Mouse (Mus musculus) testis, adult 2 months (tissue): ENCODE results near the gene Arid4a. TPM values are rescaled to one million over a fixed set of nuclear protein-coding genes. Genes with fewer than 3 reads are reported as not detected.

Source experiments
- H3K27ac ChIP-seq: fragments of 200-500 bp; 2 replicates; pipeline ENCODE4 v1.5.1; 2012; ENCODE audit warnings: low read depth, low read length; ENCODE audit not compliant: control insufficient read depth, insufficient read depth
- H3K27me3 ChIP-seq: fragments of 200-500 bp; 2 replicates; pipeline ENCODE4 v1.6.1; 2012; ENCODE audit warnings: mild to moderate bottlenecking, low read length, moderate library complexity; ENCODE audit not compliant: control insufficient read depth, insufficient read depth
- H3K36me3 ChIP-seq: fragments of 200-500 bp; 2 replicates; pipeline ENCODE4 v1.6.1; 2012; ENCODE audit warnings: mild to moderate bottlenecking, low read length; ENCODE audit not compliant: control insufficient read depth, insufficient read depth
- H3K4me1 ChIP-seq: fragments of 200-500 bp; 2 replicates; pipeline ENCODE4 v1.6.1; 2012; ENCODE audit warnings: low read length; ENCODE audit not compliant: control insufficient read depth, insufficient read depth
- H3K4me3 ChIP-seq: fragments of 200-500 bp; 2 replicates; pipeline ENCODE4 v1.5.1; 2012; ENCODE audit warnings: low read depth, mild to moderate bottlenecking, low read length, moderate library complexity, mixed read lengths; ENCODE audit not compliant: control insufficient read depth
- CTCF ChIP-seq: fragments of 200-500 bp; IDR thresholded peaks from 2 replicates; pipeline ENCODE4 v1.5.1; 2012; ENCODE audit warnings: low read depth, mild to moderate bottlenecking, inconsistent platforms, low read length, moderate library complexity; ENCODE audit not compliant: control insufficient read depth, insufficient read depth, insufficient replicate concordance
- POLR2A ChIP-seq: fragments of 200-500 bp; IDR thresholded peaks from 2 replicates; pipeline ENCODE4 v1.6.1; 2012; ENCODE audit warnings: low read depth, mild to moderate bottlenecking, inconsistent platforms, low read length, moderate library complexity; ENCODE audit not compliant: control insufficient read depth
- polyA plus RNA-seq: library from polyadenylated mRNA; depleted of rRNA; stranded (reverse); fragments of >200 nt; gene quantifications from 2 replicates; pipeline ENCODE4 v1.2.3, GENCODE M21; 2012

The Arid4a gene
- polyA plus RNA-seq, 1 experiment = 3.5 TPM

GRCm38 (mm10) chr12:71122731-71123130, 106.9 kb downstream of the Arid4a start:
- Histone ChIP-seq H3K27me3 (no peaks in the 10 kb centered on the region), H3K4me1 (no peaks in the 10 kb centered on the region), H3K27ac (no peak overlapping the region), H3K36me3 (no peaks in the 10 kb centered on the region), H3K4me3 (no peak overlapping the region)
- TF ChIP-seq CTCF (no peak), POLR2A (no peak)

- Histone ChIP-seq H3K4me3 (no peak overlapping the region), H3K4me1 (no peaks in the 10 kb centered on the region), H3K27ac (no peak overlapping the region), H3K36me3 (no peaks in the 10 kb centered on the region), H3K27me3 (no peaks in the 10 kb centered on the region)
- TF ChIP-seq POLR2A = no peak
- TF ChIP-seq CTCF = no peak
Measured at GRCm38 (mm10) chr12:71123286-71123685, 107.5 kb downstream of the Arid4a start.

- Histone ChIP-seq H3K36me3 (peaks cover 1% of the 10 kb centered on the region; the same call in 1 of the 2 replicates), H3K27ac (no peak overlapping the region), H3K27me3 (no peaks in the 10 kb centered on the region), H3K4me1 (peaks cover 2% of the 10 kb centered on the region), H3K4me3 (peak overlapping the region; percentile 13; the same call in 1 of the 2 replicates)
- no peak for TF ChIP-seq POLR2A
- TF ChIP-seq CTCF = no peak
Measured at GRCm38 (mm10) chr12:71135581-71135980, 119.8 kb downstream of the Arid4a start.

DNA sequence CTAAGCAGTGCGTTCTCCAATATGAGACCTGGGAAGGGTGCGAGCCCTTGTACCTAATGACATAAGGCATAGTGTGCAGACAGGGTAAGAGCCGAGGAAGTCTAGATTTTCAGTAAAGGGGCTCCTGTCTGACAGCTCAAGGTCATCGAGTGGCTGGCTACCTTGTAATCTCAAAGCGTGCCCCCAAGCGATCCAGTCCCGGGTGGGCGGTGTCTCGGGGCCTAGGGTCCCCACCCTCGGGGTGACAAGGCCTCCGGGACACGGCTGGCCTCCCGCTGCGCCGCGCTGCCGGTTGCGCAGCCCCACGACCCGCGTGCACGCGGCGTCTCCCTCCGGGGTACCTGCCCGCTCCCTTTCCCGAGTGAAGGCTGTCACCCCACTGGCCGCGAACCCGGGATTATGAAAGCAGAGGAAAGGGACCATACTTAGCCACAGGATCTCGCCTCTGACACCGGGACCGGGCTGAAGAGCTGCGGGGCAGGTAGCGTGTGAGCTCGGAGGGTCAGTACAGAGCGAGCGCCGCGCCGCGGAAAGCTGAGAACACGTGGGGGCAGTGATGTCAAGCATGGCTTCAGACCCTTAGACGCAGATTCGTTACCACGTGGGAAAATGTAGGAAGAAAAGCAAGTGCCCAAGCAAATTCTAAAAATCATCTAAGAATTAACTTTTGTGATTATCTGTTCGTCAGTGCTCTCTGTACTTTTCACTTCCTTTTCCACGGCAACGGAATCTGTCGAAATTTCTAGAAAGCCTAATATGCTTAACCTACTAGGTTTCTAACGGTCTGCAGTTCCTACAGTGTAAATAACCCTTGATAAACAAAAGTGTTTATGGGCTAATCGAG, 120.6 kb downstream of the Arid4a start, which contains the start of the genes Timm9 and 2700049A03Rik:
Gene Timm9, minus strand, starts transcription at position 555 of the 844 bp plus-strand sequence.
Gene 2700049A03Rik, plus strand, starts transcription at position 719 of the 844 bp plus-strand sequence.
- Histone ChIP-seq H3K4me1 (peaks cover 2% of the 10 kb centered on the region), H3K27me3 (no peaks in the 10 kb centered on the region), H3K4me3 (peak within 1 kb of the TSS; percentile 93), H3K36me3 (peaks cover 2% of the 10 kb centered on the region; the same call in 1 of the 2 replicates), H3K27ac (peak within 1 kb of the TSS; percentile 91)
- no peak for TF ChIP-seq CTCF
- peak; percentile 93 for TF ChIP-seq POLR2A

DNA sequence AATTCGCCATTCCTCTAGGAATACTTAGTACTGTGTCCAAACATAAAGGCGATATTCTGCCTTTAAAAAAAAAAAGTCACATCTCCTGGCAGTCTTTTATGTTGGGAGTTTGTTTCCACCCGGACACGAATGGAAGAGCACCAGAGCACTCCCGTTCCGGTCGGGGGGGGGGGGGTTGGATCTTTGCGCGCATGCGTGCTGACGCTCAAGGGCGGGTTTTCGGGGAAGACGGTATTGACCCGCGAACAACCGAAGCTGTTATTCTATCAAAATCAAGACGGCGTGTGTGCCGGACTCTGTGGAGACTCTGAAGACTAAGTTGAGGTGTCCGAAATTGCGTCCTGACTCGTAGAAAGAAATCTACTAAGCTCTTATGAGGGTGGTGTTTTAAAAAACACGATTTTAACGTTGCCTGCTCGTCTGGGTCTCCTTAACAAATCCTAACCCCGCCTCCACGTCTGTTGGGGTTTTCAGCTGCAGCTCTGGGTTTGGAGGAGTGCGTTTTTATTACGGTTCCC, 121.2 kb downstream of the Arid4a start:
- Histone ChIP-seq H3K27me3 (no peaks in the 10 kb centered on the region), H3K36me3 (peaks cover 2% of the 10 kb centered on the region; the same call in 1 of the 2 replicates), H3K4me1 (peaks cover 2% of the 10 kb centered on the region), H3K4me3 (peak overlapping the region; percentile 93), H3K27ac (peak overlapping the region; percentile 91)
- TF ChIP-seq CTCF = no peak
- TF ChIP-seq POLR2A = peak; percentile 69

DNA sequence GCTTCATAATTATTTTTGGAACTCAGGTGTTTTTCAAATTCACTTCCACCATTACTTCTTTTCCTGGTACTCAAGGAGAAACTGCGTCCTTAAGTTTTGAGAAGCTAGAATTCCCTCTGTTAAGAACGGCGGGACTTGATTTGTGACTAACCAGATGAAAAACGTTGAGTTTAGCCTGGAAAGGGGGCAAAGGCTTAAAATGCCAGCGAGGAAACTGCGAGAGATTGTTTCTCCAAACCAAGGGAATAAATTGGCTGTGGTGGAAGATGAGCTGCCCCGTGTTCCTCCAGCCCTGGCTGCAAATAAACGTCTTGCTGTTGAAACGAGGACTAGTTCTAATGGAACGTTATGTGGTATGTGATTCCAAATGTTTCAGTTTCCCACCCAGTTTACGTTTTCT, 121.9 kb downstream of the Arid4a start:
- no peaks in the 10 kb centered on the region for H3K27me3 ChIP-seq
- H3K4me1 ChIP-seq = peaks cover 2% of the 10 kb centered on the region
- TF ChIP-seq POLR2A (no peak), CTCF (no peak)
- peaks cover 5% of the 10 kb centered on the region for H3K36me3 ChIP-seq
- peak overlapping the region; percentile 22; the same call in 1 of the 2 replicates for H3K27ac ChIP-seq
- peak overlapping the region; percentile 83 for H3K4me3 ChIP-seq

- H3K27ac ChIP-seq = no peak overlapping the region
- H3K27me3 ChIP-seq = no peaks in the 10 kb centered on the region
- H3K4me1 ChIP-seq = peaks cover 2% of the 10 kb centered on the region
- H3K4me3 ChIP-seq = no peak overlapping the region
- TF ChIP-seq CTCF (no peak), POLR2A (no peak)
- H3K36me3 ChIP-seq = peaks cover 7% of the 10 kb centered on the region
Measured at GRCm38 (mm10) chr12:71139258-71139828, 123.6 kb downstream of the Arid4a start.
